Mouse (Mus musculus) cerebellum, adult 2 months (tissue): ENCODE data around the gene Nelfb.

ENCODE experiments used
- CTCF ChIP-seq: fragments of 200-500 bp; IDR thresholded peaks from 2 replicates; pipeline ENCODE4 v1.5.1; 2011; ENCODE audit warnings: low read depth, mild to moderate bottlenecking, control low read depth, low read length, moderate library complexity, borderline replicate concordance; ENCODE audit not compliant: insufficient read depth
- POLR2A ChIP-seq: fragments of 200-500 bp; IDR thresholded peaks from 2 replicates; pipeline ENCODE4 v1.6.1; 2011; ENCODE audit warnings: low read length, control low read depth, borderline replicate concordance; ENCODE audit not compliant: insufficient read depth

DNA sequence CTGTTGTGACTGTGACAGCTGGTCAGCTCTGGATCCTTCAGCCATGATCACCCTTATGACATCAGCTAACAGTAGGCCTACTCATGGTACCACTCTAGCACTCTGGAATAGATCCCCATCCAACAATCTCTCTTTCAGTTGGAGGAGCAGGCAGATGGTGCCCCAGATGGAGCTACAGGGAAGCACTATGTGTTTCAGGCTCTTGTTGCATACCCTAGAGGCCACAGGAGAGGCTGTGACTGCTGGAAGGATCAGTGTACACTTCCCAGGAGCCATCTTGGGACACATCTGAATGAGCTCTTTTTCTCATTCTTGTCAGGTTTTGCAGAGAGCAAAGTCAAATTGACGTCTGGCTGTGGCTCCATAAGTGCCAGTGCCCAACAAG is 39.5 kb downstream of the Nelfb start:
- no peak for TF ChIP-seq POLR2A
- no peak for TF ChIP-seq CTCF
